14 mouse cellular contexts compared by ENCODE assay signal in the genomic region with DNA sequence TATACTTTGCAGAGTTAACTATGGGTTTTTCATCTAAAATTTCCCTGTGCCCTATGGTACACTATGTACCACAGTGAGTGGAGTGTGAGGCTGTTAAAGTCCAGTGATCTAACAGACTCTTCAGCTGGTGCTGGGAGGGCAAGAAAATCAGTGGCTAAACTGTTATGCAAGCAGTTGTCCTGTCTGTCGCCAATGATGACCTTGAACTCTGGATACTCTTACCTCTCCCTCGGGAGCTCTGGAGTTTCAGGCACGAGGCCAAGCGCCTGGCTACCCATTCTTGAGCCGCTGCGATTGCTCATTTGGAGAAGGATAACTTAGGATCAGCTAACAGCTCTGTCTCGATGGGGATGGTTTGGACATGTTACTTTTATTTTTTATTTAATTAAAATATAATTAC. TPM values are rescaled to one million over a fixed set of nuclear protein-coding genes. Genes with fewer than 3 reads are reported as not detected.
DNase-seq lines count a peak whose midpoint lies in the region; ATAC-seq lines count a peak whose summit lies in the region.
"Had no signal": no experiment of that assay in that cellular context is flagged by ENCODE, and none has a peak within 500 bp of the region (broad histone marks: within the 10 kb centered on the region; RNA-seq: fewer than 3 reads in every experiment).

No protein-coding gene starts in this region.

- H3K36me3 ChIP-seq in liver, embryonic 16.5 days (ENCODE audit: control insufficient read depth, insufficient read depth): no peaks in the 10 kb centered on the region
- H3K36me3 ChIP-seq in hindbrain, embryonic 10.5 days: no peaks in the 10 kb centered on the region
- H3K36me3 ChIP-seq: neural tube, embryonic 12.5 days had no signal

- WGBS in liver, embryonic 16.5 days (ENCODE audit: insufficient replicate concordance): 66% methylated on average over 7 of the region's 7 CpGs
- 75% methylated on average over 7 of the region's 7 CpGs for WGBS in hindbrain, embryonic 10.5 days

- peak; percentile 62 for ATAC-seq in liver, embryonic 16.5 days (ENCODE audit: low read depth)

- H3K9ac ChIP-seq in liver, embryonic 16.5 days (ENCODE audit: low read depth, low read length): no peak overlapping the region
- H3K9ac ChIP-seq: neural tube, embryonic 12.5 days had no signal

- H3K4me1 ChIP-seq in liver, embryonic 16.5 days (ENCODE audit: control insufficient read depth, low read depth, low read length): no peaks in the 10 kb centered on the region; the same call in 1 of the 2 replicates
- peaks cover 12% of the 10 kb centered on the region for H3K4me1 ChIP-seq in brown adipose tissue, adult 24 weeks (ENCODE audit: control insufficient read depth, insufficient read depth, insufficient read length, low read length)
- H3K4me1 ChIP-seq in hindbrain, embryonic 10.5 days (replicated peaks): no peaks in the 10 kb centered on the region
- H3K4me1 ChIP-seq: neural tube, embryonic 12.5 days had no signal

- H3K4me2 ChIP-seq in liver, embryonic 16.5 days (ENCODE audit: low read depth, low read length): no peak overlapping the region
- H3K4me2 ChIP-seq: neural tube, embryonic 12.5 days had no signal

- intact Hi-C loops in heart, postnatal 10 days (cut with DNase I): no loop called here
- intact Hi-C loops in left cerebral cortex, postnatal 36 days (cut with DNase I): no loop called here

- no peak overlapping the region for H3K4me3 ChIP-seq in liver, embryonic 16.5 days (ENCODE audit: low read depth, low read length)
- H3K4me3 ChIP-seq in brown adipose tissue, adult 24 weeks (ENCODE audit: insufficient read depth, low read depth, low read length): no peak overlapping the region
- H3K4me3 ChIP-seq in hindbrain, embryonic 10.5 days: no peak overlapping the region
- H3K4me3 ChIP-seq: layer of hippocampus, adult 2 months; megakaryocyte, embryonic 14.5 days; neural tube, embryonic 12.5 days had no signal

- H3K27me3 ChIP-seq in liver, embryonic 16.5 days (ENCODE audit: control insufficient read depth, insufficient read depth, low read depth, low read length): no peaks in the 10 kb centered on the region
- no peaks in the 10 kb centered on the region for H3K27me3 ChIP-seq in hindbrain, embryonic 10.5 days (ENCODE audit: insufficient read depth, poor library complexity, severe bottlenecking)
- H3K27me3 ChIP-seq: megakaryocyte, embryonic 14.5 days; neural tube, embryonic 12.5 days had no signal

- no peak for DNase-seq in liver
- peak; percentile 71 to 73 for DNase-seq in heart, postnatal 10 days
- DNase-seq in testis, postnatal 10 days (ENCODE audit: low spot score): peak; percentile 76
- no peak for DNase-seq in hindbrain, embryonic 10.5 days (ENCODE audit: low spot score)
- no peak for DNase-seq in urinary bladder, adult 2 months (ENCODE audit: low spot score)
- DNase-seq in left cerebral cortex, postnatal 36 days (ENCODE audit: low spot score in 2 of 2): no peak
- DNase-seq: cerebellum, adult 9-11 months; spleen, adult 18-20 months; thymus, postnatal 25 days had no signal

- H3K27ac ChIP-seq in liver, embryonic 16.5 days (ENCODE audit: low read length): no peak overlapping the region
- peak overlapping the region; percentile 91 for H3K27ac ChIP-seq in brown adipose tissue, adult 24 weeks (replicated peaks; ENCODE audit: low read depth, low read length)
- no peak overlapping the region for H3K27ac ChIP-seq in hindbrain, embryonic 10.5 days
- H3K27ac ChIP-seq: layer of hippocampus, adult 2 months; neural tube, embryonic 12.5 days had no signal

- H3K9me3 ChIP-seq in liver, embryonic 16.5 days (replicated peaks; ENCODE audit: control insufficient read depth, low read length): no peaks in the 10 kb centered on the region
- H3K9me3 ChIP-seq in hindbrain, embryonic 10.5 days: peaks cover 3% of the 10 kb centered on the region; the same call in 1 of the 2 replicates
- H3K9me3 ChIP-seq: megakaryocyte, embryonic 14.5 days; neural tube, embryonic 12.5 days had no signal

RNA-seq across cellular contexts. Expression of a gene that starts 18.1 kb away (rescaled TPM):
- polyA plus RNA-seq in liver, embryonic 16.5 days (2015; fragmentation: Nextera tagmentation; extraction: Ambion mirVana): 22.0 and 23.4 TPM in 2 replicates
- polyA plus RNA-seq in brown adipose tissue, adult 24 weeks (2012; ENCODE audit: insufficient read depth, insufficient read length, missing spikeins): 39.5 and 43.1 TPM in 2 replicates
- 10 to 100 TPM; 49.6 to 51.3 TPM for total RNA-seq in heart, postnatal 10 days (2021)
- polyA plus RNA-seq in hindbrain, embryonic 10.5 days (2016; fragmentation: Nextera tagmentation; extraction: Ambion mirVana): 29.3 and 30.9 TPM in 2 replicates
- 53.6 and 58.1 TPM in 2 replicates for polyA plus RNA-seq in urinary bladder, adult 2 months (2012; rRNA removed)
- total RNA-seq in left cerebral cortex, postnatal 36 days (2021): 10 to 100 TPM; 23.7 to 29.2 TPM

RNA-seq across cellular contexts. Expression of a gene that starts 57.4 kb away (rescaled TPM):
- 4.3 and 5.0 TPM in 2 replicates for polyA plus RNA-seq in liver, embryonic 16.5 days (2015; fragmentation: Nextera tagmentation; extraction: Ambion mirVana)
- 3.4 and 5.2 TPM in 2 replicates for polyA plus RNA-seq in brown adipose tissue, adult 24 weeks (2012; ENCODE audit: insufficient read depth, insufficient read length, missing spikeins)
- 1 to 10 TPM; 7.4 to 9.6 TPM for total RNA-seq in heart, postnatal 10 days (2021)
- 12.5 and 13.1 TPM in 2 replicates for polyA plus RNA-seq in hindbrain, embryonic 10.5 days (2016; fragmentation: Nextera tagmentation; extraction: Ambion mirVana)
- polyA plus RNA-seq in urinary bladder, adult 2 months (2012; rRNA removed): 7.1 and 7.6 TPM in 2 replicates
- total RNA-seq in left cerebral cortex, postnatal 36 days (2021): 10 to 100 TPM; 10.9 to 16.0 TPM

Comparison
In these comparisons a context has a peak if more than half of its experiments do, and no peak if none do; other contexts are left out.
1. DNase-seq: peak in heart, postnatal 10 days (2 of 2) and testis, postnatal 10 days (single experiment); none in liver (single experiment), hindbrain, embryonic 10.5 days (single experiment), urinary bladder, adult 2 months (single experiment) and left cerebral cortex, postnatal 36 days (0 of 2).